Mouse (Mus musculus): ENCODE data around the gene Cmah. TPM values are rescaled to one million over a fixed set of nuclear protein-coding genes. Genes with fewer than 3 reads are reported as not detected.

The Cmah gene
- polyA plus RNA-seq, 1 experiment, result 13.7 TPM

DNA sequence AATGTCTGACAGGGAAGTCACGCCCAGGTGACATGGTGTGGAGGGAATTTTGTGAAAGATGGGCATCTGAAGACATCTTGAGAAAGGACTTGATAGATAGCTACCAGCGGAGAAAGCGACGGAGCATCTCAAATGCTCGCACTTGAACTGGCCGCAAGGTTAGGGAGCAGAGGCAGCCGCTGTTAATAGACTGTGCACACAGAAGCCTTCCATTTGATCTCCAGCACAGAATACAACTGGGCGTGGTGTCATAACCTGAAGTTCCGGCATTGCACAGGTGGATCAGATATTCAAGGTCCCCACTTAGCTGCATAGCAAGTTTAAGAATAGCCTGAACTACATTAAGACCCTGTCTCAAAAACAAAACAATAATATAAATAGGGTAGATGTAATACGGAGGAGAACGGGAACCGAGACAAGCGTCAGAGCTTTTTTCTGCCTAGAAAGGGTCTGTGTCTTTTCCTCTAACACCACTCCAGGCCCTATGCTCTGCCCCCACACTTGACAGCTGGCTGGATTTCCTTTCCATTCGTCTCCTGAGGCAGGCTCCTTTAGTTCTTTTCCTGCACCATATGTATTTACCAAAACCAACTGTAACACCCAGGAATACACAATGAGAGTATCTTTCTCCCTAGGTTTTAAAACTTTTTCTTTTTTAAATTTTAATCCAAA lies 192.9 kb downstream of the Cmah start:
- TF ChIP-seq POLR2A (IDR thresholded peaks at IDR 0.05; ENCODE audit: low read depth, low read length), result no peak
- TF ChIP-seq CTCF (IDR thresholded peaks at IDR 0.05; ENCODE audit: extremely low read depth, insufficient read depth, insufficient read length, insufficient replicate concordance), result no peak
- 93% methylated on average over 14 of the region's 14 CpGs for WGBS
- DNase-seq (ENCODE audit: low read depth in 1 of 2, low spot score in 2 of 2), result no peak
- Histone ChIP-seq H3K36me3 (ENCODE audit: control insufficient read depth, insufficient read depth, low read length) (peaks cover 3% of the 10 kb centered on the region; the same call in 1 of the 2 replicates), H3K4me3 (ENCODE audit: extremely low read depth, insufficient read depth, insufficient read length) (no peak overlapping the region), H3K27me3 (ENCODE audit: control insufficient read depth, insufficient read depth, low read length) (no peaks in the 10 kb centered on the region), H3K4me1 (ENCODE audit: control insufficient read depth, insufficient read depth, insufficient read length) (peaks cover 21% of the 10 kb centered on the region; the same call in 1 of the 2 replicates), H3K27ac (ENCODE audit: insufficient read depth, low read length) (no peak overlapping the region)

GRCm38 (mm10) chr13:24520796-24521195 lies 193.6 kb downstream of the Cmah start:
- no peak overlapping the region for H3K27ac ChIP-seq (ENCODE audit: insufficient read depth, low read length)
- no peak for TF ChIP-seq CTCF (IDR thresholded peaks at IDR 0.05; ENCODE audit: extremely low read depth, insufficient read depth, insufficient read length, insufficient replicate concordance)
- no peak for TF ChIP-seq POLR2A (IDR thresholded peaks at IDR 0.05; ENCODE audit: low read depth, low read length)
- peaks cover 17% of the 10 kb centered on the region; the same call in 1 of the 2 replicates for H3K4me1 ChIP-seq (ENCODE audit: control insufficient read depth, insufficient read depth, insufficient read length)
- H3K36me3 ChIP-seq (ENCODE audit: control insufficient read depth, insufficient read depth, low read length), result peaks cover 3% of the 10 kb centered on the region; the same call in 1 of the 2 replicates
- no peak for DNase-seq (ENCODE audit: low read depth in 1 of 2, low spot score in 2 of 2)
- WGBS, result 86% methylated on average over 10 of the region's 10 CpGs
- no peak overlapping the region for H3K4me3 ChIP-seq (ENCODE audit: extremely low read depth, insufficient read depth, insufficient read length)
- no peaks in the 10 kb centered on the region for H3K27me3 ChIP-seq (ENCODE audit: control insufficient read depth, insufficient read depth, low read length)

- Histone ChIP-seq H3K4me1 (ENCODE audit: control insufficient read depth, insufficient read depth, insufficient read length) (peaks cover 16% of the 10 kb centered on the region; the same call in 1 of the 2 replicates), H3K4me3 (ENCODE audit: extremely low read depth, insufficient read depth, insufficient read length) (no peak overlapping the region), H3K36me3 (ENCODE audit: control insufficient read depth, insufficient read depth, low read length) (peaks cover 3% of the 10 kb centered on the region; the same call in 1 of the 2 replicates), H3K27me3 (ENCODE audit: control insufficient read depth, insufficient read depth, low read length) (no peaks in the 10 kb centered on the region), H3K27ac (ENCODE audit: insufficient read depth, low read length) (no peak overlapping the region)
- no peak for TF ChIP-seq POLR2A (IDR thresholded peaks at IDR 0.05; ENCODE audit: low read depth, low read length)
- no peak for TF ChIP-seq CTCF (IDR thresholded peaks at IDR 0.05; ENCODE audit: extremely low read depth, insufficient read depth, insufficient read length, insufficient replicate concordance)
- WGBS, result 83% methylated on average over 18 of the region's 18 CpGs
- no peak for DNase-seq (ENCODE audit: low read depth in 1 of 2, low spot score in 2 of 2)
Observed at GRCm38 (mm10) chr13:24521446-24522342, 194.5 kb downstream of the Cmah start.

GRCm38 (mm10) chr13:24522343-24522837 lies 195.2 kb downstream of the Cmah start:
- 88% methylated on average over 7 of the region's 7 CpGs for WGBS
- H3K36me3 ChIP-seq (ENCODE audit: control insufficient read depth, insufficient read depth, low read length), result peaks cover 3% of the 10 kb centered on the region; the same call in 1 of the 2 replicates

GRCm38 (mm10) chr13:24523587-24524221 lies 196.5 kb downstream of the Cmah start:
- Histone ChIP-seq H3K27me3 (ENCODE audit: control insufficient read depth, insufficient read depth, low read length) (no peaks in the 10 kb centered on the region), H3K4me3 (ENCODE audit: extremely low read depth, insufficient read depth, insufficient read length) (no peak overlapping the region), H3K27ac (ENCODE audit: insufficient read depth, low read length) (no peak overlapping the region), H3K4me1 (ENCODE audit: control insufficient read depth, insufficient read depth, insufficient read length) (peaks cover 6% of the 10 kb centered on the region; the same call in 1 of the 2 replicates), H3K36me3 (ENCODE audit: control insufficient read depth, insufficient read depth, low read length) (peaks cover 3% of the 10 kb centered on the region; the same call in 1 of the 2 replicates)
- no peak for DNase-seq (ENCODE audit: low read depth in 1 of 2, low spot score in 2 of 2)
- TF ChIP-seq CTCF (IDR thresholded peaks at IDR 0.05; ENCODE audit: extremely low read depth, insufficient read depth, insufficient read length, insufficient replicate concordance) (no peak), POLR2A (IDR thresholded peaks at IDR 0.05; ENCODE audit: low read depth, low read length) (no peak)
- WGBS, result 93% methylated on average over 4 of the region's 4 CpGs

More at GRCm38 (mm10) chr13:24522343-24522837, 195.2 kb downstream of the Cmah start:
- Histone ChIP-seq H3K4me3 (ENCODE audit: extremely low read depth, insufficient read depth, insufficient read length) (no peak overlapping the region), H3K4me1 (ENCODE audit: control insufficient read depth, insufficient read depth, insufficient read length) (peaks cover 12% of the 10 kb centered on the region; the same call in 1 of the 2 replicates), H3K27ac (ENCODE audit: insufficient read depth, low read length) (no peak overlapping the region), H3K27me3 (ENCODE audit: control insufficient read depth, insufficient read depth, low read length) (no peaks in the 10 kb centered on the region)
- TF ChIP-seq CTCF (IDR thresholded peaks at IDR 0.05; ENCODE audit: extremely low read depth, insufficient read depth, insufficient read length, insufficient replicate concordance) (no peak), POLR2A (IDR thresholded peaks at IDR 0.05; ENCODE audit: low read depth, low read length) (no peak)
- no peak for DNase-seq (ENCODE audit: low read depth in 1 of 2, low spot score in 2 of 2)

GRCm38 (mm10) chr13:24524468-24524867 lies 197.3 kb downstream of the Cmah start:
- DNase-seq (ENCODE audit: low read depth in 1 of 2, low spot score in 2 of 2), result no peak
- 35% methylated on average over 1 of the region's 1 CpGs for WGBS
- Histone ChIP-seq H3K4me1 (ENCODE audit: control insufficient read depth, insufficient read depth, insufficient read length) (peaks cover 6% of the 10 kb centered on the region; the same call in 1 of the 2 replicates), H3K4me3 (ENCODE audit: extremely low read depth, insufficient read depth, insufficient read length) (no peak overlapping the region), H3K27ac (ENCODE audit: insufficient read depth, low read length) (no peak overlapping the region), H3K27me3 (ENCODE audit: control insufficient read depth, insufficient read depth, low read length) (no peaks in the 10 kb centered on the region), H3K36me3 (ENCODE audit: control insufficient read depth, insufficient read depth, low read length) (peaks cover 3% of the 10 kb centered on the region; the same call in 1 of the 2 replicates)
- no peak for TF ChIP-seq CTCF (IDR thresholded peaks at IDR 0.05; ENCODE audit: extremely low read depth, insufficient read depth, insufficient read length, insufficient replicate concordance)
- no peak for TF ChIP-seq POLR2A (IDR thresholded peaks at IDR 0.05; ENCODE audit: low read depth, low read length)

Data from spleen, adult 2 months (tissue).